Mouse (Mus musculus): ENCODE measurements around the gene 6030408B16Rik.

Gene 6030408B16Rik

GRCm38 (mm10) chr15:101297988-101298387 is 5.0 kb downstream of the 6030408B16Rik start:
- DNase-seq: no peak

- peak; percentile 51 to 55 for DNase-seq
Observed at GRCm38 (mm10) chr15:101298550-101298949, 5.5 kb downstream of the 6030408B16Rik start.

DNA sequence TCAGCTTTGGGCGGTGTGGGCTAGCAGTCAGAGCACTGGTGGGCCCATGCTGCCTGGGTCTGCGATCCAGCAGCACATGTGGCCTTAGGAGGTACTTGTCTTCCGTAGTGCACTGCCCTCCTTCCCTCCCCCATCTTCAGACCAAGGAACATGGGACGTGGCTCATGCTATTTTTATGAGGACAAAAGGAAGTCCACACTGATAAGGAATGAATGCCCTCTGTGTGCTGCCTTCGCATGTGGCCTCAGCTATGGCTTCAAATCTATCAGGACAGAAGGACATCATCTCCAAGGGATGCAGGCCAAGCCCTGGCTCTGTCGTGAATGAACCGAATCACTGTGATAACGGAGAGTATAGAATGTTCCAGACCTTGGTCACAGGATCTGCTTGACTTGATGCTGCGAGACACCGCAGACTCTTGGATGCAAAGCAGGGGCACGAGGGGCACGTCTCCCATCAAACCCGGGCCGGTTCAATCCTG is 6.5 kb downstream of the 6030408B16Rik start:
- no peak for DNase-seq

GRCm38 (mm10) chr15:101300128-101300527 is 7.1 kb downstream of the 6030408B16Rik start:
- DNase-seq: no peak

DNA sequence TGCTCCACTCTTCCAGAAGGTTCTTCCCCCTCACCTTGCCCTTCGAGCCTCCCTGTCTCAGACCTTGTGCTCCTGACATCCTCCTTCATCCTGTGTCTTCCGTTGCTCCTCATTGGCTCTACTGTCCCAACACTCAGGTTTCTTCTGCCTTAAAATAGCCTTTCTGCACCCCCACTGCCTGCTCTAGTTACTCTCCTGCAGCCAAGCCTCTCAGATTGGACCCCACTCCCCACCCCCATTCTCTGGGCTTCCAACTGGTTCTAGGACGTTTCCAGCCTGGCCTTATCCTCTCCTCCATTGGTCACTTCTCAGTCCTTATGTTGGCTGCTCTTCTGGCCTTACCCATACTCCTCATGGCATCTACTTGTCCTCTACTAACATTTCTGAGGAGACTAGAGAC is 9.2 kb downstream of the 6030408B16Rik start:
- no peak for DNase-seq

DNA sequence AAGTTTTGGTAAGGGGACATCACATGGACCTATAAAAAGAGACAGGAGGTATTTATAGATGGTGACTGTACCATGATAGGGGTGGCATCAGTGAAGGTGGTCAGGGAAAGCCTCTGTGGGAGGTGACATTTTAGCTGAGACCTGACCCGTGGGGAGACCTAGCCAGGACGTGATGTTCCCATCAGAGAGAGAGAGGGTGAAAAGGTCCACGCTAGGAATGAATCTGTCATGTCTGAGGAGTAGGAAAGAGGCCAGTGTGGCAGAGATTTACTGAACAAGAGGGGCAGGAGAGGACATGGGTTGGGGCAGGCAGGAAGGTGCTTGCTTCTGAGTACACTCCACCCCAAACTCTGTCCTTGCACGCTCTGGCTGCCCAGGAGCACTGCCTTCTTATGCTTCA is 10.8 kb downstream of the 6030408B16Rik start:
- no peak for DNase-seq

DNA sequence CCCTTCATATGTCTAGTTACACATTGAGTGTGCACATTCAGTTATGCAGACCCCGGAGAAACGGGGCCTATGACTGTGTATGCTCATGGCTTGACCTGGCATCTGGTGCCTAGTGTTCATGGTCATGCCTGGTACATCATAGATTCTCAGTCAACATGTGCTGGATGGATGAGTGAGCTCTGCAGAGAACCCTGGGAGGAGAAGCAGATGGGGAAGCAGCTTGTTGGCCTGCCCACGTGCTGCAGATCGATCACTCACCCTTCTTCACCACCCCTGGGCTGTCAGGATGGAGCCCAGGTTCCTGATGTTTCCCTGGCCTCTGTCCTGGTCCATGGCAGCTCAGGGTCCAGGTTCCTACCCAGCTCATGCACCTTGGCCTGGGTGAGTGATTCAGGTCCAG is 13.4 kb downstream of the 6030408B16Rik start:
- DNase-seq: no peak

GRCm38 (mm10) chr15:101308440-101309348 is 15.7 kb downstream of the 6030408B16Rik start:
- DNase-seq: no peak

GRCm38 (mm10) chr15:101309493-101309892 is 16.5 kb downstream of the 6030408B16Rik start:
- no peak for DNase-seq

DNA sequence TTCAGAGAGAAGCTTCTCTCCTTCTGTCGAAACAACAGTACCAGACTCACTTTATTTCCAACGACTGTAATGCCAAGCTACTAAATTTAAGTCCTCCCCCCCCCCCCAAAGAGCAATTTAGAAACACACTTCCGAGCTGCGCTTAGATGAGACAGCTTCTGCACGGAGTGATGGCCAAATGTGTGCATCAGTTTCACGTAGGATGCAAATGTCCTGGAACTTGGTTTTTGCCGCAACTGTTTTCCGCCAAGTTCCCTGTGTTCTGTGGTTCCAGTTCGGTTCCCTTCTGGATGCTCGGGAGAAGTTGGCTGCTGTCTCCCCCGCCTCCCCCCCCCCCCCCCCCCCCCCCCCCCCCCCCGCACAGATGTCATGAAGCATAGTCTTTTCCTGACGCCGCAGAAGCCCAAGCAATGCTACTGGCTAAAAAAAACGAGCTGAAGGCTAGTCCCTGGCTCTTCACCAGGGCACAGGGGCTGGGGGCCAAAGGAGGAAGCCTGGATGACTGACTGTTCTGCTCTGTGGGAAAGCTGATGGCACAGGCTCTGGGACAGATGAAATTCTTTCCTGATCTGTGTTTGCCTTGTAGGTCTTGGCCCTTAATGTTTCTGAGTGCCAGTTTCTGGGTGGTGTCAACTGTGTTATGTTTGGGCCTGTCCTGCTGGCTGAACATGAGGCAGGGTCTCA is 18.2 kb downstream of the 6030408B16Rik start:
- DNase-seq: peak; percentile 70 to 78

DNA sequence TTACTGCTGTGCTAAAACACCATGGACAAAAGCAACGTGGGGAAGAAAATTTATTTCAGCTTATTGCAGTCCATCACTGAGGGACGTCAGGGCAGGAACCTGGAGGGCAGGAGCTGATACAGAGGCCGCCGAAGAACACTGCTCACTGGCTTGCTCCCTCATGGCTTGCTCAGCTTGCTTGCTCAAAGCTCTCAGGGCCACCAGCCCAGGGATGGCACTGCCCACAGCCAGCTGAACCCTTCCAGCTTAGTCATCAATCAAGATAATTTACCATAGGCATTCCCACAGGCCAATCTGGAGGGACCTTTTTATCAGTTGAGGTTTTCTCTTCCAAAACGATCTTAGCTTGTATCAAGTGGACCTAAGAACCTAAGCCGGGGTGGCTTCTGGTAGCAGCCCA is 19.0 kb downstream of the 6030408B16Rik start:
- no peak for DNase-seq

- no peak for DNase-seq
Observed at GRCm38 (mm10) chr15:101315378-101315777, 22.4 kb downstream of the 6030408B16Rik start.

DNA sequence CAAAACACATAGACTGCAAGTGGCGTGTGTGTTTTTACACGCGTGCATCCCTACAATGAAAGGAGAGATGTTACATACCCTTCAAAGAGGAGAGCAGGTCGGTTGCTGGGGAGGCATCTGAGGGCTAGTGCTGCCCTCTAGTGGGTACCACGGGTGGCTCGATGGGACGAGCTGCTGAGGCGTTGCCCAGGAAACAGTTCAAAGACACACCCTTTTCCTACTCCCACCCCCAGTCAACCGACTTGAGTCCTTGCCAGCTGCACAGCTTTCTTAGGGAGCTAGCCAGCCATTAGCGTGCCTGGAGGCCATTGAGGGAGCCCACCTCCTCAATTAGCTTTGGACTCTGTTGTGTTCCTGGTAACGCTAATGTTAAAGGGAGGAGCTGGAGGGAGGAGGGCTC is 22.8 kb downstream of the 6030408B16Rik start:
- DNase-seq: peak; percentile 94 to 95

DNA sequence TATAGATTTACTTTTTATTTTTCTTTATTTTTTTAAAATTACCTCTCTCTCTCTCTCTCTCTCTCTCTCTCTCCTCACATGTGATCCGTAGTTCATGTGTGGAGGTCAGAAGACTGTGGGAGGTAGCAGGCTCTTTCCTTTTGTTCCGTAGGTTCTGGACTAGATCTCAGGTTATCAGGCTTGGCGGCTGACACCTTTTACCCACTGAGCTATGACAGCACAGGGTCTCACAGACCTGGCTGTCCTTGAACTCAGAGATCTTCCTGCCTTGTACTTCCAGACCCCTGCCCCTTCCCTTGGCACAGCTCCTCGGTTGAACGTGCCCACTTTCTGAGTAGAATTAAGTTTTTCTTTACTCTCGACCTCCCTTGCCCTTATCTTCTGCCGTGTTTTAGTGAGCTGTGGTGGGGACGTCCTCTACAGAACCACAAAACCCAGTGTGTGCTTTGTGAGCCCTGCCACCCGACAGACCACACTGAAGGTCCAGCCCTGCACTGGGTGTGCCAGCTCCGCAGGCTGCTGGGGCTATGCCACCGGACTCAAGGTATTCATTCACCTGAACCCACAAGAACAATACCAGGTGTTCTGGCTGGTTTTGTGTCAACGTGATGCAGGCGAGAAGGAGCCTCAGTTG is 23.4 kb downstream of the 6030408B16Rik start:
- DNase-seq: peak in 1 of 2 experiments; percentile 30

- DNase-seq: no peak
Observed at GRCm38 (mm10) chr15:101316913-101317813, 24.2 kb downstream of the 6030408B16Rik start.

GRCm38 (mm10) chr15:101317814-101318500 is 24.9 kb downstream of the 6030408B16Rik start:
- DNase-seq: no peak

GRCm38 (mm10) chr15:101318889-101319765 is 26.1 kb downstream of the 6030408B16Rik start:
- DNase-seq: no peak

- no peak for DNase-seq
Observed at GRCm38 (mm10) chr15:101320010-101320617, 27.1 kb downstream of the 6030408B16Rik start.

- DNase-seq: no peak
Observed at GRCm38 (mm10) chr15:101320618-101321041, 27.6 kb downstream of the 6030408B16Rik start.

DNA sequence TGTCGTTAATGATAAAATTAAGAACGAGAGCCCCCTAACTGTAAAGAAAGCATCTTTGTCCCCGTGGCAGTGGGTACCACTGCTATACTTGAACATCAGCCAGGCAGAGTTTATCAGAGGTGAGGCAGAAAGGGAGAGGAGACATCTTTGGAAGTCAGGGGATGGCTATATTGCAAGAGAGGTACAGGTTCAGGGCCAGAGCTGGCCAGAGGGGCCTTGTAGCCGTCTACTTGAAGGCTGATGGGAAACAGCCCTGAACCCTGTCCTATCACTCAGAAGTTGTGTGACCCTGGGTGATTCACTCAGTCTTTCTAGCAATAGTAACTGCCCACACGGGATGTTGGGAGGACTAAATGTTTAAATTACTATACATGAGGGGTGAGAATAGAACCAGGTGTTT is 28.1 kb downstream of the 6030408B16Rik start:
- no peak for DNase-seq
